Mouse (Mus musculus) ES-E14 (cell line): ENCODE results near the gene Nanos3. TPM values are rescaled to one million over a fixed set of nuclear protein-coding genes. Genes with fewer than 3 reads are reported as not detected.

Experiments
- DNase-seq: peaks from one replicate; pipeline ENCODE4 v3.0.0-alpha.2; 2013; ENCODE audit warnings: low read depth, low spot score
- H3K27ac ChIP-seq: 2 replicates; pipeline ENCODE4 v1.5.1; 2012; ENCODE audit warnings: low read depth, mild to moderate bottlenecking, low read length, moderate library complexity, mixed read lengths; ENCODE audit not compliant: poor library complexity, insufficient read depth, severe bottlenecking
- H3K36me3 ChIP-seq: 2 replicates; pipeline ENCODE4 v1.6.1; 2012; ENCODE audit warnings: mild to moderate bottlenecking, low read length, moderate library complexity, mixed read lengths; ENCODE audit not compliant: control insufficient read depth, poor library complexity, insufficient read depth, severe bottlenecking
- H3K4me1 ChIP-seq, 2 experiments: fragments of 150-350 bp in 1 of 2; sonication (generic) in 1 of 2; 2 replicates each; pipeline ENCODE4 v1.6.1; 2012; ENCODE audit warnings: low read length in 2 of 2, mild to moderate bottlenecking in 1 of 2, mixed read lengths in 1 of 2; ENCODE audit not compliant: control insufficient read depth in 2 of 2, insufficient read depth in 2 of 2, poor library complexity in 1 of 2
- H3K4me3 ChIP-seq, 2 experiments: fragments of 150-350 bp in 1 of 2; sonication (generic) in 1 of 2; 2 replicates each; pipeline ENCODE4 v1.5.1; 2012; ENCODE audit warnings: low read length in 2 of 2, low read depth in 1 of 2, mild to moderate bottlenecking in 1 of 2, mixed read lengths in 1 of 2; ENCODE audit not compliant: insufficient read depth in 1 of 2, poor library complexity in 1 of 2, severe bottlenecking in 1 of 2
- H3K9ac ChIP-seq: 2 replicates; pipeline ENCODE4 v1.6.1; 2012; ENCODE audit warnings: low read depth, mild to moderate bottlenecking, low read length, mixed read lengths; ENCODE audit not compliant: poor library complexity, insufficient read depth, severe bottlenecking
- H3K9me3 ChIP-seq: fragments of 150-350 bp; sonication (generic); 2 replicates; pipeline ENCODE4 v1.6.1; 2012; ENCODE audit warnings: low read depth, mild to moderate bottlenecking, low read length; ENCODE audit not compliant: control insufficient read depth, insufficient read depth
- CHD2 ChIP-seq: IDR thresholded peaks from 2 replicates; pipeline ENCODE4 v1.6.1; 2014; ENCODE audit warnings: mild to moderate bottlenecking, low read depth, low read length, inconsistent platforms
- HCFC1 ChIP-seq: IDR thresholded peaks from 2 replicates; pipeline ENCODE4 v1.6.1; 2012; ENCODE audit warnings: low read length, inconsistent platforms, borderline replicate concordance; ENCODE audit not compliant: insufficient read depth
- MAFK ChIP-seq: IDR thresholded peaks from 2 replicates; pipeline ENCODE4 v1.6.1; 2014; ENCODE audit warnings: mild to moderate bottlenecking, low read depth, low read length, inconsistent platforms; ENCODE audit not compliant: insufficient read depth
- ZC3H11A ChIP-seq: IDR thresholded peaks from 2 replicates; pipeline ENCODE4 v1.6.1; 2012; ENCODE audit warnings: low read depth, mild to moderate bottlenecking, inconsistent platforms, low read length, borderline replicate concordance
- ZNF384 ChIP-seq: IDR thresholded peaks from 2 replicates; pipeline ENCODE4 v1.6.1; 2012; ENCODE audit warnings: low read depth, low read length, inconsistent platforms
- in situ Hi-C, 2 experiments: fragments of 600-800 bp; cut with MboI; formaldehyde crosslinking; loops; one replicate each; pipeline ENCODE4 v1.15.1; 2025; ENCODE audit warnings: low sequenced_read_pairs in 2 of 2, inconsistent platforms in 1 of 2; ENCODE audit not compliant: unreplicated experiment in 2 of 2
- total RNA-seq: library from RNA; depleted of rRNA; stranded (reverse); fragments of 300-350 nt; gene quantifications from 2 replicates; pipeline ENCODE4 v1.2.3, GENCODE M21; 2012; rRNA removed

Gene Nanos3
- 7.0 and 9.9 TPM in 2 replicates for total RNA-seq

- H3K4me1 ChIP-seq, result peaks cover 9 to 23% of the 10 kb centered on the region in 2 experiments
- DNase-seq, result no peak
- peak within 1 kb of the TSS; percentile 65 to 86 for H3K4me3 ChIP-seq
- TF ChIP-seq ZNF384 (no peak), ZC3H11A (no peak), CHD2 (no peak)
- in situ Hi-C loops, result no loop called here
- peak within 1 kb of the TSS; percentile 88 for H3K9ac ChIP-seq
- H3K27ac ChIP-seq, result peak within 1 kb of the TSS; percentile 71; the same call in 1 of the 2 replicates
- no peaks in the 10 kb centered on the region for H3K36me3 ChIP-seq
- H3K9me3 ChIP-seq, result no peaks in the 10 kb centered on the region
Measured at GRCm38 (mm10) chr8:84185117-84185516, at the start of gene Nanos3. Gene Nanos3 (minus strand): TSS chr8:84185217.

- TF ChIP-seq HCFC1 (no peak), MAFK (no peak), ZNF384 (no peak), ZC3H11A (no peak), CHD2 (no peak)
- H3K9ac ChIP-seq, result no peak overlapping the region
- no peak for DNase-seq
- peaks cover 1 to 4% of the 10 kb centered on the region in 2 experiments; a peak in 3 of 4 replicates for H3K4me1 ChIP-seq
- in situ Hi-C loops, result no loop called here
- H3K4me3 ChIP-seq, result no peak overlapping the region
- no peaks in the 10 kb centered on the region for H3K9me3 ChIP-seq
- peaks cover 16% of the 10 kb centered on the region; the same call in 1 of the 2 replicates for H3K36me3 ChIP-seq
- H3K27ac ChIP-seq, result peak overlapping the region; percentile 6; the same call in 1 of the 2 replicates
Measured at GRCm38 (mm10) chr8:84233055-84233454, 48.0 kb upstream of the Nanos3 start.

- Histone ChIP-seq H3K9me3 (no peaks in the 10 kb centered on the region), H3K4me1 (no peaks in the 10 kb centered on the region), H3K36me3 (peaks cover 17% of the 10 kb centered on the region; the same call in 1 of the 2 replicates), H3K27ac (no peak overlapping the region), H3K4me3 (no peak overlapping the region), H3K9ac (no peak overlapping the region)
- peak; percentile 36 for DNase-seq
- in situ Hi-C loops, result no loop called here
- TF ChIP-seq CHD2, result no peak
- TF ChIP-seq HCFC1, result no peak
- no peak for TF ChIP-seq MAFK
- no peak for TF ChIP-seq ZC3H11A
- no peak for TF ChIP-seq ZNF384
Measured at GRCm38 (mm10) chr8:84230735-84231134, 45.7 kb upstream of the Nanos3 start.

- 0 out of 2 replicates have a peak overlapping the region, but pooled peaks have one; percentile 24 for H3K9ac ChIP-seq
- no peak for TF ChIP-seq ZC3H11A
- no peak for TF ChIP-seq ZNF384
- no peak for TF ChIP-seq CHD2
- TF ChIP-seq MAFK, result no peak
- TF ChIP-seq HCFC1, result no peak
- peak; percentile 62 for DNase-seq
- no peaks in the 10 kb centered on the region for H3K9me3 ChIP-seq
- no peak overlapping the region for H3K27ac ChIP-seq
- peak overlapping the region; percentile 42 to 48 for H3K4me3 ChIP-seq
- in situ Hi-C loops, result no loop called here
- peaks cover 2 to 6% of the 10 kb centered on the region in 2 experiments; a peak in 1 of 4 replicates for H3K4me1 ChIP-seq
- peaks cover 21% of the 10 kb centered on the region for H3K36me3 ChIP-seq
Measured at GRCm38 (mm10) chr8:84223322-84224029, 38.5 kb upstream of the Nanos3 start.
